Mouse (Mus musculus) c-Kit-negative CD71-positive TER-119-positive erythroid progenitor cells, embryonic 14.5 days (primary cell): ENCODE measurements at regions not wholly inside any gene's neighbourhood (a gene's known extent, or its start where the extent isn't known, plus 50 kb on each side); places are given as distances from the start of the nearest gene placed in this dataset.

Experiments used
- DNase-seq: peaks from one replicate; pipeline ENCODE4 v3.0.0-alpha.2; 2013; ENCODE audit warnings: low read depth, low spot score

DNA sequence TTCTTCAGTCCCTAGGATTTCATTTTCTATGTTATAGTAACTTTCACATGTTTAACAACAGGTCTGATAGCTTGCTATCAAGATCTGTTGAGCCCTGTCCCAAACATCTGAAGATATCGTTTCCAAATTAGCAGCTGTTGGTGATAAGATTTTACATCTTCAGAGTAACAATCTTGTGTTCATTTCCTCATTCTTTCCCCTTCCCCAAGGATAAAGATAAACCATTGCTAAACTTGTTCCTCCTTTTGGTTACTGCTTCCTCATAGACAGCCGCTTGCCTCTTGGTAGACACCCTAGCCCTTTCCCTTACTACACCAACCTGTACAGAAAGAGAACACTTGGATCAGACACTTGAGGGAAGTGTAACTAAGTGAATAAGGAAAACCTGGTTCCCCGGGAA, 58.6 kb downstream of the Kcnrg start:
- DNase-seq = no peak

- DNase-seq = no peak
These were observed 65.9 kb downstream of the Kcnrg start for GRCm38 (mm10) chr14:61673184-61673583.

DNA sequence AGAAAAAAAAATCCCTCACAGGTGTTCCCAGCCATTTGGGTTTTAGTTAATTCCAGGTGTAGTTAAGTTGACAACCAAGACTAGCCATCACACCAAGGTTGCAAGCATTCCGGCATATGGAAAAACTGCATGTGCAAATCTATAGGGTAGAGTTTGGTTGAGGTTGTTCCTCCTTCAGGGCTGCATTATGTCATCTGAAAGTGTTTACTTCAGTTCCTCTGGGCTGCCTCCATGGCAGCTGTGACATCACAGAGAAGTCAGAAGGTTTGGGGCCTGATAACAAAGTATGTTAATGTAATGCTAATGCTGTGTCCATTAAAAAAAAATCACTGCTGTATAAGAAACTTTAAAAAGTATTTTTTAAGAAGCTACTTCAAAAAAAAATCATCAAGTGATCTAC, 70.8 kb downstream of the Kcnrg start:
- no peak for DNase-seq

DNA sequence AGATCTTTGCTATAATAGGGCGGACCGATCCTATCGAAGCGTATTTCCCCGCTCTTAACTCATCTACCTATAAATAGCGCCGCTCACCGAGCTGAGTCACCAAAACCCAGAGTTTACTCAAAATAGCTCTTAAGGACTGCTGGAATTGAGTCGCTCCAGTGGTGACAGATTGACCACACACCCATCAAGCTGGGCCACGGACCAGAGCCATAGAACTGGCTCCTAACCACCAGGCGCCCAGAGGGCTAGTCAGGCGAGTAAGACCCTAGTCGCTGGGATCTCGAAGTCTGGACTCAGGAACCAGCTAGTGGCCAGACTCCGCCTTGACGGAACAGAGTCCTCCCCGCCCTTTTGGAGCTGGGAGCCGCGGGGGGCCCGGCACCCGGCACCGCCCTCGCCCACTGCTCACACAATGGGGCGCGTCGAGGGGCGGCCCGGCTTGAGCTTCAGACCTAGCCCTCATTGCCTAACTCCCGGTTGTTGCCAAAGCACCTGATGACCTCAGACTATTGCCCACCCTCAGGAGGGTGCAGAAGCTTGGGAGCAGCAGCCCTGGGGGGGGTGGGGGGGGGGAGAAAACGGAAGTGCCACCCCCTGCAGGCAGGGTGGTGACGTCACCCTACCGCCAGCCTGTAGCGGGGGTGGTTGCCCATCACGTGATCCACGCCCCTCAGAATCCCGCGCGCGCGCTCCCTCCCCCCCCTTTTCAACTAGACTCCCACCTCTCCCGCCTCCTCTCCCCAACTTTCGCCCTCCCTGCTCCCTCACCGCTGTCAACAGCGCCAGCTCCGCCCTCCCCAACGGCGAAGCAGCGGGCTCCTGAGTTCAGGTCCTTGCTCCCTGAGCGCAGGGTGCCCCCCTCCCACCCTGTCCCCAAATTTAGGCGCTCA, 73.8 kb downstream of the Kcnrg start:
- DNase-seq = peak; percentile 78

DNA sequence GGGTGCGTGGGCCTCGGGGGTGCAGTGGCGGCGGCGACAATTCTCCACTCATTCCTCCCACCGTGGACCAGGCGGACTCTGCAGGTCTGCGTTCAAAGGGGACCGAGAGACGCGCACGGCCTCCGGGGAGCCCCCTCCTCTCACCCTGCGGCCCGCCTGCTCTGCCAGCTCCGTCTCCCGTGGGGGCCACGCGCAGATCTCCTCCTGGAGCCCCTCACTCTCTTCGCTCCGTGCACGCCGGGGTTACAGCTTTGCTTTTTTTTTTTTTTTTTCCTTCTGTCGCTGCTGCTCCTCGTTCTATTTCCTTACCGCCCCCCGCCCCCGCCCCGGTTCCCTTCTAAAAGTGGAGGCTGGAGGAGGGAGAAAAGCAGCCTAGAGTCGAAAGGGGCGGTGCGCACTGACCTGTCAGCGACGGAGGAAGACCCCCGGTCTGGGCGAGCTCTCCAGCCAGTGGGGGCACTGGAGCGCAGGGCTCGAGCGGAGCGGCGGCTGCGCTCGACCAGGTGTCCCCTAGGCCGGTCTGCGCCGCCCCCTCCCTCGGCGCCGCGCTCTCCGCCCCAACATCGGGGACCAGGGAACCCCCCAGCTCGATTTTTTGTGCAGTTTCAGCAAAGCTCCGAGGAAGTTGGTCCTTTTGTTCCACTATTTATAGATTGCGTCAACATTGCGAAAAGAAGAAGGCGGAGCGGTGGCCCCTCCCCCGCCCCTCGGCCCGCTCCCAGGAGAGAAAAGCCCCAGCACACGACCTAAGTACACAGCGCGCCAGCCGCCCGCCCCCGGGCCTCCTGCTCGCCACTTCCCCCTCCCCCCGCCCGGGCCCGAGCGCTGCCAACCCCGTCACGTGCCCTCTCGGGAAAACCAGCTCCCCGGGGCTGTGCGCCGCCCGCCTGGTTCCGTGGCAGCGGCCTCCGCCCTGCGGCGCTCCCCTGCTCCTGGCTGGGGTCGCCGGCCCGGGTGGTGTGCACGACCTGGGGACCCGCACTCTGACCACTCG, 74.7 kb downstream of the Kcnrg start:
- peak; percentile 60 for DNase-seq

DNA sequence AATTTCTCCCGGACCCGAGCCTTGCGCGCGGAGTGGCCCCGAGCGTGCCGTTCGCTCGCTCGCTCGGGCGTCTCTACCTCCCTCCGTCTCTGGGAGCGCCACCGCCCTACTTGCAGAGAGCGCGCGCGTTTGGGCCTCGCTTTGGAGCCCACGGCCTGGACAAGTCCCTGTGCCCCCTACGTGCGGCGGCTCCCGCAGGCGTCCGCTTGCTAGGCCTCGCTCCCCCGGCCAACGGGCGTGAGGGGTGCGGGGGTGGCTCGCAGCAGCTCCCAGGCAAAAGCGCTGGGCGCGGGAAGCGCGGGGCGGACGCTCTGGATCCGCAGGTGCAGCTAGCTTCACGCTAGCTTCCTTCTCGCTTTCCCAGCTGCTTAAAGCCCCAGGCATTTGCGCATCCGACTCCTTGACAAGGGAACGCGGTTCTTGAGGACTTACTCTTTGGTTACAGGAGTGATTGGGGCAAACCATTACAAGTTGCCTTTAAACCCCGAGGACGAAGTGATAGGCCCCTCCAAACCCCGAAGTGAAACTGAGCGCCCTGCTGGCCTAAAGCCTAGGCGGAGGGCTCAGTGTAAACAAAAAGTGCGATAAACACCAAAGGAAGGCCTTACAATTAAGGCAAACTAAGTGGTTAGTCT, 75.6 kb downstream of the Kcnrg start:
- peak; percentile 65 for DNase-seq

DNA sequence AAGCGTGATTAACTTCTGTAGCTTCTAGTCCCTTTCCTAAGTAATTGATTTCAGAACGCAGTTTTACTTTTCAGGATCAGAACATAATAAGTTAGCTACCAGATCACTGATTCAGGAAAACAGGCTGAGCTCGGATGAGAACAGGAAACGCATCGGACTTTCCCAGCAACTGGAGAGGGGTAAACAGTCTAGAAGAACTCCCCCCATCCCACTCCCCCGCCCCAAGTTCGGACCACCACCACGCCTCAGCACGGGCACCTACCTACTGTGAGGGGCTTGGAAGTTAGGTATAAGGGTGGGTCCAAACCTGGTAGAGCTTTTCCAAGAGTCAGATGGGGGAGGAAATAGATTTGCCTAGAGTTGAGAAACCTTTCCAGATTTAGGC, 76.1 kb downstream of the Kcnrg start:
- no peak for DNase-seq

- no peak for DNase-seq
These were observed 76.6 kb downstream of the Kcnrg start for GRCm38 (mm10) chr14:61683791-61684411.

GRCm38 (mm10) chr14:61684473-61685230, 77.4 kb downstream of the Kcnrg start:
- DNase-seq = no peak

DNA sequence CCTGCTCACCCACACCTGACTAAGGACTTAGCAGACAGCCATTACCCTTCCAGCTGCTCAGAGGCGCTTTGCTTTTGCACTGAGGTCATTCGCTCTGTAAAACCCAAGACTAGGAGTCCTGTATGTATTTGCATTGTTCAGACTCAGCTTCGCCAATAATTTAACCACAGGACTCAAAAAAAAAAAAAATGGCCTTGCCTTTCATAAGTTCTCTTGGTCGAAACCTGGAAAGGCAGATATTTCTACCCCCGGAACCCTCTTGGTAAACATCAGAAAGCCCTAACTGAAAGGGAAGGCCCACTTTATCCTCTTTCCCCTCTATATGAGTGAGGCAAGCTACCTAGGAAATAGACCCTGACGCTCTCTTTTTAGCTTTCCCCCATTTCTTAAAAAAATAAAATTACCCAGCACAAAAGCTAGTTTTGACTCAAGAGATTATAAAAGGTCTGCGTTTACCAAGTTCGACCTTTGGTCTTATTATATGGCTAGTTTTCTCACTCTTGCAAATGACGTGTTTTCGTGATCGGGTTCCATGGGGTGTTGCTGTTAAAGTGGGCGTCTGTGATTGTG, 78.1 kb downstream of the Kcnrg start:
- no peak for DNase-seq

GRCm38 (mm10) chr14:61686101-61686691, 78.9 kb downstream of the Kcnrg start:
- DNase-seq = no peak

DNA sequence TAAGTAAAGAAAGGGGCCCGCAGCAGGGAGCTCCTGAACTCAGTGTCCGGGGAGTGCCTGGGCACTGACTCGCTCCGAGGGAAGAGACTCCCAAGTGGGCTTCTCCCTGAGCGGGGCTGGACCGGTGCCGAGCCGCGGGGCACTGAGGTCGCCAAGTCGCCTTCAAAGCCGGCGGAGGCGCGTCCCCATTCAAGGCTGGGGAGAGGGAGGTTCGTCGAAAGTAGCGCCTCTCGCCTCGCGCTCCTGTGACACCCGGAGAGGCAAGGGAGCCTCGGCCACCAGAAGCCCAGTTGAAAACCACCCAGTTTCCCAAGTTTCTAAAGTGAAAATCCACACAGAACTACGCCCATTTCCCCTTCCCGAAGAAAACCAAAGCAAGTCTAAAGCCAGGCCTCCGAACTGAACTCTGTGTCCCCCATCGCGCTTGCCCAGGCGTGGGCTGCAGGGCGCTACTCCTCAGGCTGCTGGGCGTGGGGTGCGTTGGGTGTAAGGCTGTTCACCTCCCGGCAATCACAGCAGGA, 79.6 kb downstream of the Kcnrg start:
- no peak for DNase-seq

GRCm38 (mm10) chr14:61687346-61688012, 80.2 kb downstream of the Kcnrg start:
- DNase-seq = no peak

GRCm38 (mm10) chr14:61688013-61688520, 80.8 kb downstream of the Kcnrg start:
- no peak for DNase-seq

DNA sequence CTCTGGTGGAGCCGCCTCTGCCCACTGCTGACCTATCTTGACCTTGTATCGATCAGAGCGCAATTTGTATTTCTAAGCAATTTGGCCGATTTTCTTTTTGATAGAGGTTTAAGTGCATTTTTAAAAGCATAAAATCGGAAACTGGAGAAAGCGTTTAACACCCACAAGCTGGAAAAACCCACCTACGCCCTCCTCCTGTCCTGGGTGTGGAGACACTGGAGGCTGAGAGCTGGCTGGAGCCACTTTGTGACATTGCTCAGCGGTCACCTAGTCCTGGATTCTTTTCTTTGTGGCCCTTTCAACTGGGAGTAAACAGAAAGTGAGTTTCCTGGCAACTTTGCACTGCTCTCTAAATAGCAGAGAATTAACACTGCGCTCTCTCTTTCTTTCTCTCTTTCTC, 81.4 kb downstream of the Kcnrg start:
- no peak for DNase-seq

- DNase-seq = no peak
These were observed 82.0 kb downstream of the Kcnrg start for GRCm38 (mm10) chr14:61689281-61689680.

GRCm38 (mm10) chr14:61689776-61690175, 82.5 kb downstream of the Kcnrg start:
- no peak for DNase-seq

- no peak for DNase-seq
These were observed 84.6 kb downstream of the Kcnrg start for GRCm38 (mm10) chr14:61691785-61692372.

DNA sequence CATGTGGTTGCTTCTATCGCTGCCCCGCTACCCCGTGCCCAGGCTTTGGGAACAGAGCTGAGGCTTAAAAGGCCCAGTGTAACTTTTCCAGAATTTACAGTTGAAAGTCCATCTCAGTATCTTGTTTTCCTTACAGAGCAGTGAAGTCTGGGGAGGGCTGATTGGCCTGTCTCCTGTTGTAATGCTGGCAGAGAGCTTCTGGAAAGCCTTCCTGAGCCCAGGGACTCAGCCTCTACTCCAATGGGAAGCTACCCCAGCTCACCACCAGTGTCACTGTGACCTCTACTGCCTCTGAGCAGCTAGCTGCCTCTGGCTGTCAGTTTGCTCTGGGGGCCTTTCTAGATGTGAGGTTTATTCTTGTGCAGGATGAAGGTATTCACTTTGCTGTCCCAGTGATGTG, 87.5 kb downstream of the Kcnrg start:
- DNase-seq = no peak
